Mouse (Mus musculus): ENCODE data around the gene Dgki.

DNA sequence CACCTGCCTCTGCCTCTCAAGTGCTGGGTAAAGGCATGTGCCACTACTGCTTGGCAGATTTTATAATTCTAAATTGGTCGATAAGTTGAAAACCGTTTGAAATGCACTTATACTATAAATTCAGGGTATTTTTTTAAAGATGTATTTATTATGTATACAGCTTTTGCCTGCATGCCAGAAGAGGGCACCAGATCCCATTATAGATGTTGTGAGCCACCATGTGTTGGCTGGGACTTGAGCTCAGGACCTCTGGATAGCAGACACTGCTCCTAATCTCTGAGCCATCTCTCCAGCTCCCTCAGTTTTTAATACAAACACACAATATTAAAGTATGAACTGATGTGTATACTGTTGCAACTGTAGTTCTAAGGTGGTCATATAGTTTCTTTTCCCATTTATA is 288.4 kb downstream of the Dgki start:
- TF ChIP-seq CTCF (IDR thresholded peaks at IDR 0.05; ENCODE audit: control insufficient read depth, insufficient read depth, insufficient read length) (no peak), MYOG (IDR thresholded peaks at IDR 0.05; ENCODE audit: control insufficient read depth, extremely low read depth, insufficient read length) (no peak), MYOD1 (IDR thresholded peaks at IDR 0.05; ENCODE audit: control insufficient read depth, insufficient read length, low read depth) (no peak)
